Mouse (Mus musculus): ENCODE data around the gene Rcc1.
"Not testable (repeated sequence)": the region's sequence is repeated elsewhere in the genome, so short reads cannot be mapped to it uniquely, and the experiment has no call there.

The Rcc1 gene

GRCm38 (mm10) chr4:132311209-132311608 is 42.2 kb downstream of the Rcc1 start:
- no peak for DNase-seq

GRCm38 (mm10) chr4:132309849-132310472 is 43.4 kb downstream of the Rcc1 start:
- DNase-seq = peak; percentile 95

- no peak for DNase-seq
Observed at GRCm38 (mm10) chr4:132309140-132309848, 44.1 kb downstream of the Rcc1 start.

- peak; percentile 99 for DNase-seq
Observed at GRCm38 (mm10) chr4:132308437-132309139, 44.8 kb downstream of the Rcc1 start.

- peak; percentile 91 for DNase-seq
Observed at GRCm38 (mm10) chr4:132306004-132306403, 47.4 kb downstream of the Rcc1 start.

GRCm38 (mm10) chr4:132305276-132305675 is 48.1 kb downstream of the Rcc1 start:
- no peak for DNase-seq

- not testable (repeated sequence) for DNase-seq
Observed at GRCm38 (mm10) chr4:132303484-132303883, 49.9 kb downstream of the Rcc1 start.

GRCm38 (mm10) chr4:132302939-132303479 is 50.4 kb downstream of the Rcc1 start, which contains the start of gene Rab42:
Rab42 (minus strand) TSS chr4:132303385.
- peak; percentile 97 for DNase-seq

- peak; percentile 91 for DNase-seq
Observed at GRCm38 (mm10) chr4:132301965-132302938, 51.2 kb downstream of the Rcc1 start.

GRCm38 (mm10) chr4:132301486-132301885 is 51.9 kb downstream of the Rcc1 start:
- DNase-seq = peak; percentile 96

GRCm38 (mm10) chr4:132299849-132300248 is 53.6 kb downstream of the Rcc1 start:
- no peak for DNase-seq

- DNase-seq = no peak
Observed at GRCm38 (mm10) chr4:132295696-132296390, 57.6 kb downstream of the Rcc1 start.

GRCm38 (mm10) chr4:132293682-132294240 is 59.6 kb downstream of the Rcc1 start:
- DNase-seq = peak; percentile 90

GRCm38 (mm10) chr4:132292988-132293387 is 60.4 kb downstream of the Rcc1 start:
- peak; percentile 93 for DNase-seq

GRCm38 (mm10) chr4:132291624-132292335 is 61.6 kb downstream of the Rcc1 start:
- DNase-seq = no peak

- DNase-seq = no peak
Observed at GRCm38 (mm10) chr4:132291056-132291455, 62.3 kb downstream of the Rcc1 start.

- DNase-seq = not testable (repeated sequence)
Observed at GRCm38 (mm10) chr4:132288840-132289239, 64.6 kb downstream of the Rcc1 start.
